Mouse (Mus musculus) bone marrow macrophage, adult 2 months (primary cell): ENCODE measurements at regions not wholly inside any gene's neighbourhood (a gene's known extent, or its start where the extent isn't known, plus 50 kb on each side); places are given as distances from the start of the nearest gene placed in this dataset.

Experiments
- CTCF ChIP-seq: IDR thresholded peaks from 2 replicates; pipeline ENCODE4 v1.5.1; 2012; ENCODE audit warnings: low read depth, mild to moderate bottlenecking, low read length, moderate library complexity
- POLR2A ChIP-seq: IDR thresholded peaks from 2 replicates; pipeline ENCODE4 v1.6.1; 2012; ENCODE audit warnings: mild to moderate bottlenecking, low read depth, low read length, borderline replicate concordance

GRCm38 (mm10) chr1:138386001-138386400 lies 112.5 kb downstream of the Atp6v1g3 start:
- no peak for TF ChIP-seq CTCF
- TF ChIP-seq POLR2A: no peak
